Mouse (Mus musculus): ENCODE data around the gene Arhgdig.
"Not testable (repeated sequence)": the region's sequence is repeated elsewhere in the genome, so short reads cannot be mapped to it uniquely, and the experiment has no call there.

GRCm38 (mm10) chr17:26191486-26191885 is 16.1 kb downstream of the Arhgdig start:
- TF ChIP-seq MAFK (IDR thresholded peaks at IDR 0.05; ENCODE audit: insufficient replicate concordance, low read length); USF1 (IDR thresholded peaks at IDR 0.05; ENCODE audit: low read depth, low read length); POLR2AphosphoS2 (IDR thresholded peaks at IDR 0.05; ENCODE audit: low read depth, low read length); ZNF384 (IDR thresholded peaks at IDR 0.05; ENCODE audit: low read depth, low read length): not testable (repeated sequence)
- TF ChIP-seq CTCF (conservative IDR thresholded peaks at IDR 0.05 in 1 of 2, IDR thresholded peaks at IDR 0.05 in 1 of 2; ENCODE audit: low read depth in 2 of 2, low read length in 2 of 2) = peak in 1 of 2 experiments; percentile 24; a peak in 1 of 4 replicates
